Mouse (Mus musculus) testis, adult 2 months (tissue): Measurements from ENCODE around the gene Olfr70.

Experiments used
- CTCF ChIP-seq: fragments of 200-500 bp; IDR thresholded peaks from 2 replicates; pipeline ENCODE4 v1.5.1; 2012; ENCODE audit warnings: low read depth, mild to moderate bottlenecking, inconsistent platforms, low read length, moderate library complexity; ENCODE audit not compliant: control insufficient read depth, insufficient read depth, insufficient replicate concordance
- POLR2A ChIP-seq: fragments of 200-500 bp; IDR thresholded peaks from 2 replicates; pipeline ENCODE4 v1.6.1; 2012; ENCODE audit warnings: low read depth, mild to moderate bottlenecking, inconsistent platforms, low read length, moderate library complexity; ENCODE audit not compliant: control insufficient read depth

GRCm38 (mm10) chr4:43727718-43728575 lies 27.3 kb upstream of the Olfr70 start:
- no peak for TF ChIP-seq CTCF
- no peak for TF ChIP-seq POLR2A
